Mouse (Mus musculus) heart, embryonic 13.5 days (tissue): Measurements from ENCODE around the gene Hoxa10. TPM values are rescaled to one million over a fixed set of nuclear protein-coding genes. Genes with fewer than 3 reads are reported as not detected.
A peak's percentile ranks its signal among the peaks of the same experiment; 100 is the strongest.

Experiments used
- ATAC-seq: fragments of 200-750 bp; cut with Nextera tagmentation; 2 replicates; pipeline ENCODE4 v1.8.0; 2017; ENCODE audit warnings: moderate TSS enrichment; ENCODE audit not compliant: insufficient number of reproducible peaks, low FRiP score, low TSS enrichment; ENCODE audit errors: extremely low read depth
- H3K27ac ChIP-seq: fragments of 300-500 bp; sonication (generic); replicated peaks from 2 replicates; pipeline ENCODE4 v1.5.1; 2015; ENCODE audit warnings: moderate library complexity, mild to moderate bottlenecking, inconsistent platforms
- H3K27me3 ChIP-seq: fragments of 300-500 bp; sonication (generic); replicated peaks from 2 replicates; pipeline ENCODE4 v1.6.1; 2015; ENCODE audit warnings: mild to moderate bottlenecking, inconsistent platforms
- H3K36me3 ChIP-seq: fragments of 300-500 bp; sonication (generic); 2 replicates; pipeline ENCODE4 v1.6.1; 2015; ENCODE audit warnings: mild to moderate bottlenecking, inconsistent platforms
- H3K4me1 ChIP-seq: fragments of 300-500 bp; sonication (generic); 2 replicates; pipeline ENCODE4 v1.6.1; 2015; ENCODE audit warnings: inconsistent platforms
- H3K4me2 ChIP-seq: fragments of 300-500 bp; sonication (generic); 2 replicates; pipeline ENCODE4 v1.6.1; 2015; ENCODE audit warnings: inconsistent platforms, mild to moderate bottlenecking, moderate library complexity
- H3K4me3 ChIP-seq: fragments of 300-500 bp; sonication (generic); 2 replicates; pipeline ENCODE4 v1.5.1; 2015; ENCODE audit warnings: moderate library complexity, mild to moderate bottlenecking, inconsistent platforms
- H3K9ac ChIP-seq: fragments of 300-500 bp; sonication (generic); 2 replicates; pipeline ENCODE4 v1.6.1; 2015; ENCODE audit warnings: inconsistent platforms, mild to moderate bottlenecking, moderate library complexity
- H3K9me3 ChIP-seq: fragments of 300-500 bp; sonication (generic); 2 replicates; pipeline ENCODE4 v1.6.1; 2016; ENCODE audit warnings: inconsistent platforms
- WGBS: fragments of 180-500 bp; shearing (Covaris S2); methylation state at CpG from one replicate; pipeline ENCODE4 v1.1.7; 2015; ENCODE audit warnings: mixed read lengths; 5-methylcytosine and 5-hydroxymethylcytosine counted together
- polyA plus RNA-seq: library from polyadenylated mRNA; unstranded; fragments of >200 nt; fragmentation: Nextera tagmentation; extraction: Ambion mirVana; gene quantifications from 2 replicates; pipeline ENCODE4 v1.2.1, GENCODE M21; 2015

Gene Hoxa10
- polyA plus RNA-seq, 1 experiment from 2014 or later: not detected

GRCm38 (mm10) chr6:52220003-52220864, 20.4 kb downstream of the Hoxa10 start:
- H3K27ac ChIP-seq: no peak overlapping the region
- no peak overlapping the region for H3K4me2 ChIP-seq
- H3K27me3 ChIP-seq: peaks cover 100% of the 10 kb centered on the region
- WGBS: 18% methylated on average over 32 of the region's 32 CpGs
- H3K4me1 ChIP-seq: peaks cover 20% of the 10 kb centered on the region
- H3K36me3 ChIP-seq: no peaks in the 10 kb centered on the region
- H3K9me3 ChIP-seq: no peaks in the 10 kb centered on the region
- no peak overlapping the region for H3K4me3 ChIP-seq
- no peak overlapping the region for H3K9ac ChIP-seq
- no peak for ATAC-seq

- Histone ChIP-seq H3K4me2 (no peak overlapping the region), H3K9me3 (no peaks in the 10 kb centered on the region), H3K27ac (no peak overlapping the region), H3K9ac (no peak overlapping the region), H3K36me3 (no peaks in the 10 kb centered on the region), H3K27me3 (peaks cover 100% of the 10 kb centered on the region), H3K4me3 (no peak overlapping the region), H3K4me1 (peaks cover 20% of the 10 kb centered on the region)
- ATAC-seq: no peak
- 29% methylated on average over 9 of the region's 9 CpGs for WGBS
Measured at GRCm38 (mm10) chr6:52219234-52219942, 21.3 kb downstream of the Hoxa10 start.

- 11% methylated on average over 14 of the region's 14 CpGs for WGBS
- no peak for ATAC-seq
Measured at GRCm38 (mm10) chr6:52218643-52219215, 21.9 kb downstream of the Hoxa10 start.

GRCm38 (mm10) chr6:52217895-52218642, 22.6 kb downstream of the Hoxa10 start:
- Histone ChIP-seq H3K9ac (no peak overlapping the region), H3K4me1 (peaks cover 22% of the 10 kb centered on the region), H3K4me2 (peak overlapping the region; percentile 62; the same call in 1 of the 2 replicates), H3K27ac (no peak overlapping the region), H3K27me3 (peaks cover 100% of the 10 kb centered on the region), H3K4me3 (peak overlapping the region; percentile 43), H3K36me3 (no peaks in the 10 kb centered on the region), H3K9me3 (no peaks in the 10 kb centered on the region)
- 5% methylated on average over 23 of the region's 23 CpGs for WGBS
- ATAC-seq: no peak

More at GRCm38 (mm10) chr6:52218643-52219215, 21.9 kb downstream of the Hoxa10 start:
- H3K4me1 ChIP-seq: peaks cover 20% of the 10 kb centered on the region
- peaks cover 100% of the 10 kb centered on the region for H3K27me3 ChIP-seq
- no peak overlapping the region for H3K4me2 ChIP-seq
- H3K9ac ChIP-seq: no peak overlapping the region
- H3K9me3 ChIP-seq: no peaks in the 10 kb centered on the region
- H3K27ac ChIP-seq: no peak overlapping the region
- H3K4me3 ChIP-seq: no peak overlapping the region
- H3K36me3 ChIP-seq: no peaks in the 10 kb centered on the region

GRCm38 (mm10) chr6:52217459-52217768, 23.2 kb downstream of the Hoxa10 start:
- under 1% methylated on average over 25 of the region's 25 CpGs for whole genome bisulfite sequencing
- ATAC-seq: no peak
- Histone ChIP-seq H3K27me3 (peaks cover 100% of the 10 kb centered on the region), H3K36me3 (no peaks in the 10 kb centered on the region), H3K4me3 (peak overlapping the region; percentile 43), H3K4me2 (peak overlapping the region; percentile 62), H3K4me1 (peaks cover 28% of the 10 kb centered on the region), H3K27ac (no peak overlapping the region), H3K9ac (no peak overlapping the region), H3K9me3 (no peaks in the 10 kb centered on the region)

- Histone ChIP-seq H3K4me1 (peaks cover 27% of the 10 kb centered on the region), H3K4me3 (peak overlapping the region; percentile 43), H3K9me3 (no peaks in the 10 kb centered on the region), H3K9ac (0 out of 2 replicates have a peak overlapping the region, but pooled peaks have one; percentile 38), H3K27me3 (peaks cover 100% of the 10 kb centered on the region), H3K4me2 (peak overlapping the region; percentile 62), H3K27ac (no peak overlapping the region), H3K36me3 (no peaks in the 10 kb centered on the region)
- no peak for ATAC-seq
- 2% methylated on average over 60 of the region's 60 CpGs for WGBS
Measured at GRCm38 (mm10) chr6:52216691-52217458, 23.8 kb downstream of the Hoxa10 start.

- Histone ChIP-seq H3K27ac (no peak overlapping the region), H3K4me2 (peak overlapping the region; percentile 24; the same call in 1 of the 2 replicates), H3K27me3 (peaks cover 100% of the 10 kb centered on the region), H3K9ac (no peak overlapping the region), H3K9me3 (no peaks in the 10 kb centered on the region), H3K36me3 (no peaks in the 10 kb centered on the region), H3K4me1 (peaks cover 27% of the 10 kb centered on the region), H3K4me3 (0 out of 2 replicates have a peak overlapping the region, but pooled peaks have one; percentile 13)
- 3% methylated on average over 30 of the region's 30 CpGs for WGBS
- no peak for ATAC-seq
Measured at GRCm38 (mm10) chr6:52215771-52216535, 24.7 kb downstream of the Hoxa10 start.

GRCm38 (mm10) chr6:52215070-52215469, 25.6 kb downstream of the Hoxa10 start:
- Histone ChIP-seq H3K27me3 (peaks cover 100% of the 10 kb centered on the region), H3K4me1 (peaks cover 27% of the 10 kb centered on the region), H3K4me2 (no peak overlapping the region), H3K4me3 (no peak overlapping the region), H3K36me3 (no peaks in the 10 kb centered on the region), H3K9ac (no peak overlapping the region), H3K9me3 (no peaks in the 10 kb centered on the region), H3K27ac (no peak overlapping the region)
- no peak for ATAC-seq
- 17% methylated on average over 3 of the region's 3 CpGs for WGBS

GRCm38 (mm10) chr6:52214271-52214670, 26.4 kb downstream of the Hoxa10 start:
- no peak for ATAC-seq

More at GRCm38 (mm10) chr6:52214271-52214670, 26.4 kb downstream of the Hoxa10 start:
- H3K27me3 ChIP-seq: peaks cover 100% of the 10 kb centered on the region
- no peak overlapping the region for H3K4me2 ChIP-seq
- no peak overlapping the region for H3K9ac ChIP-seq
- no peaks in the 10 kb centered on the region for H3K9me3 ChIP-seq
- H3K4me1 ChIP-seq: peaks cover 27% of the 10 kb centered on the region
- 19% methylated on average over 5 of the region's 5 CpGs for WGBS
- no peaks in the 10 kb centered on the region for H3K36me3 ChIP-seq
- H3K4me3 ChIP-seq: no peak overlapping the region
- no peak overlapping the region for H3K27ac ChIP-seq
